In the genomic region with DNA sequence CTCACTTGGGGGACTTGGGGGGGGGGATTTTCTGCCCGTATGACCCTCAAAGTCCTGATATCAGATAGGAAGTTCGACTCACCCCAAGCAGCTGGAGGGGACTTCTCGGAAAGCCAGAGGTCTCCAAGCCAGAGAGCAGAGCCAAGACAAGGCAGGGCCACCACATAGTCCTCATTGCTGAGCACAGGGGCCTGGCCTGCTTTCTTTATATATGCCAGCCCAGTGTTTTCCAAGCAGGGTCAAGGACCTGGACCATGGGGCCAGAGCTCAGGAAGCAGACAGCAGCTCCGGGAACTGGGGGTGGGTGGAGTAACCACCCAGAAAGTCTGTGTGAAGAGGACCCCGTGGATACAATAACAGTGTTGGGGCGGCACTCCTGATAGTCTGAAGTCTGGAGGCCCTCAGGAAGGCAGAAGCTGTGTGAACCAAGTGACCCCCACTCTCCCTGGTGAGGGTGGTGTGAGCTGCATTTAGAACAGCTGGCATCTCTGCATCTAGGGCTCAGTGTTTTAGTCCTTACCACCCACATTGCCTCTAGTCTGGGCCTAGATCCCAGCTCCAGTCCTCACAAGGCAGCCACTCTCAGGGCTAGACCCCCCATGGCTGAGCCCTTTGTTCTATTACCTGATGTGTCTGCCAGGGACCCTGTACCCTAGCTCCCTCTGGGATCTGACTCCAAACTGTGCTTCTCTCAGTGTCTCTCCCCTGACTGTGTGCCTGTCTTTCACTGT, we compare ENCODE assay signal across 9 mouse cellular contexts. TPM values are rescaled to one million over a fixed set of nuclear protein-coding genes. Genes with fewer than 3 reads are reported as not detected.
DNase-seq lines count a peak whose midpoint lies in the region; ATAC-seq and TF ChIP-seq lines count a peak whose summit lies in the region.
"Had no signal": no experiment of that assay in that cellular context is flagged by ENCODE, and none has a peak within 500 bp of the region (broad histone marks: within the 10 kb centered on the region; RNA-seq: fewer than 3 reads in every experiment).

A gene (minus strand): TSS at position 386 of the 731 bp plus-strand sequence.

- no peaks in the 10 kb centered on the region for H3K4me1 ChIP-seq in lung, postnatal 0 days (ENCODE audit: insufficient read depth, low read depth, low read length)
- H3K4me1 ChIP-seq: limb, embryonic 12.5 days had no signal

- peak; percentile 23 for DNase-seq in adrenal gland, postnatal 10 days
- no peak for DNase-seq in adrenal gland, adult 8-10 months
- no peak for DNase-seq in lung, postnatal 0 days (ENCODE audit: low spot score)
- no peak for DNase-seq in lung, postnatal 36 days
- DNase-seq in left cerebral cortex, adult 2 months (ENCODE audit: extremely low spot score in 1 of 2, low spot score in 2 of 2), result peak; percentile 22
- peak; percentile 13 for DNase-seq in right cerebral cortex, postnatal 4 days
- DNase-seq in embryo, embryonic 11 days, result no peak
- no peak for DNase-seq in gastrocnemius, adult 2 months

- intact Hi-C loops in left cerebral cortex, adult 2 months (cut with DNase I), result no loop called here
- intact Hi-C loops in gastrocnemius, adult 2 months (cut with DNase I), result no loop called here

- 37% methylated on average over 6 of the region's 6 CpGs for WGBS in lung, postnatal 0 days

- H3K36me3 ChIP-seq in lung, postnatal 0 days (ENCODE audit: insufficient read depth, low read length), result no peaks in the 10 kb centered on the region
- H3K36me3 ChIP-seq: limb, embryonic 12.5 days had no signal

- H3K9ac ChIP-seq in lung, postnatal 0 days (replicated peaks; ENCODE audit: low read depth), result no peak within 1 kb of the TSS
- H3K9ac ChIP-seq: limb, embryonic 12.5 days had no signal

- H3K4me3 ChIP-seq in lung, postnatal 0 days (ENCODE audit: low read depth, low read length), result no peak within 1 kb of the TSS
- no peak within 1 kb of the TSS for H3K4me3 ChIP-seq in left cerebral cortex, adult 2 months
- H3K4me3 ChIP-seq in gastrocnemius, adult 2 months, result no peak within 1 kb of the TSS
- H3K4me3 ChIP-seq: limb, embryonic 12.5 days had no signal

- TF ChIP-seq EP300 in lung, postnatal 0 days (IDR thresholded peaks at IDR 0.05), result no peak

- H3K27me3 ChIP-seq in lung, postnatal 0 days (replicated peaks; ENCODE audit: insufficient read depth, low read length), result no peaks in the 10 kb centered on the region
- H3K27me3 ChIP-seq: limb, embryonic 12.5 days had no signal

- no peak within 1 kb of the TSS for H3K4me2 ChIP-seq in lung, postnatal 0 days (replicated peaks; ENCODE audit: low read depth, low read length)
- H3K4me2 ChIP-seq: limb, embryonic 12.5 days had no signal

- peak; percentile 8; the same call in 1 of the 2 replicates for ATAC-seq in lung, postnatal 0 days

- TF ChIP-seq CTCF in lung, postnatal 0 days (IDR thresholded peaks at IDR 0.05), result no peak
- TF ChIP-seq CTCF in left cerebral cortex, adult 2 months (IDR thresholded peaks at IDR 0.05), result no peak
- TF ChIP-seq CTCF in gastrocnemius, adult 2 months (IDR thresholded peaks at IDR 0.05), result no peak

- H3K27ac ChIP-seq in lung, postnatal 0 days (ENCODE audit: low read length), result no peak within 1 kb of the TSS
- peak within 1 kb of the TSS; percentile 38; the same call in 1 of the 2 replicates for H3K27ac ChIP-seq in left cerebral cortex, adult 2 months
- no peak within 1 kb of the TSS for H3K27ac ChIP-seq in gastrocnemius, adult 2 months
- H3K27ac ChIP-seq: limb, embryonic 12.5 days had no signal

- no peaks in the 10 kb centered on the region for H3K9me3 ChIP-seq in lung, postnatal 0 days (ENCODE audit: low read length)
- H3K9me3 ChIP-seq: limb, embryonic 12.5 days had no signal

RNA-seq across cellular contexts. Expression of the gene that starts here (rescaled TPM):
- total RNA-seq in adrenal gland, postnatal 10 days (2021), result 100 to 1,000 TPM in 1 of 2 experiments, 10 to 100 TPM in 1; 87.4 to 223 TPM
- total RNA-seq in adrenal gland, adult 8-10 months (2022), result 1 to 10 TPM in 1 of 4 experiments, under 1 TPM in 3; 0.38 to 1.0 (median 0.59) TPM
- polyA plus RNA-seq in lung, postnatal 0 days (2015; fragmentation: Nextera tagmentation; extraction: Ambion mirVana), result 2.2 and 2.5 TPM in 2 replicates
- 10 to 100 TPM; 24.6 to 24.7 TPM for total RNA-seq in left cerebral cortex, adult 2 months (2021)
- total RNA-seq in gastrocnemius, adult 2 months (2021), result under 1 TPM; 0.10 to 0.25 TPM
- polyA plus RNA-seq: limb, embryonic 12.5 days had no signal

Comparison
In these comparisons a context has a peak if more than half of its experiments do, and no peak if none do; other contexts are left out.
1. RNA of the gene that starts here (total RNA-seq): 87.4 to 223 TPM in adrenal gland, postnatal 10 days and 24.6 to 24.7 TPM in left cerebral cortex, adult 2 months; 0.38 to 1.0 TPM in adrenal gland, adult 8-10 months and 0.10 to 0.25 TPM in gastrocnemius, adult 2 months; every median in the first group is over 10 times any median in the second.
2. DNase-seq: peak in adrenal gland, postnatal 10 days (single experiment), left cerebral cortex, adult 2 months (2 of 2) and right cerebral cortex, postnatal 4 days (single experiment); none in adrenal gland, adult 8-10 months (single experiment), lung, postnatal 0 days (single experiment), lung, postnatal 36 days (single experiment), embryo, embryonic 11 days (single experiment) and gastrocnemius, adult 2 months (single experiment).